Mouse (Mus musculus) hindbrain, embryonic 14.5 days (tissue): ENCODE measurements at regions not wholly inside any gene's neighbourhood (a gene's known extent, or its start where the extent isn't known, plus 50 kb on each side); places are given as distances from the start of the nearest gene placed in this dataset.

Source experiments
- ATAC-seq: fragments of 200-750 bp; cut with Nextera tagmentation; 2 replicates; pipeline ENCODE4 v1.8.0; 2017; ENCODE audit warnings: moderate number of reproducible peaks, mild to moderate bottlenecking, moderate TSS enrichment, moderate library complexity; ENCODE audit not compliant: low FRiP score
- DNase-seq: peaks from one replicate; pipeline ENCODE4 v3.0.0-alpha.2; 2015; ENCODE audit warnings: low spot score
- H3K27ac ChIP-seq: fragments of 300-500 bp; sonication (generic); 2 replicates; pipeline ENCODE4 v1.5.1; 2014; ENCODE audit warnings: mild to moderate bottlenecking, moderate library complexity
- H3K27me3 ChIP-seq: fragments of 300-500 bp; sonication (generic); 2 replicates; pipeline ENCODE4 v1.6.1; 2014; ENCODE audit warnings: mild to moderate bottlenecking, low read length, mixed read lengths; ENCODE audit not compliant: control insufficient read depth, insufficient read depth
- H3K36me3 ChIP-seq: fragments of 300-500 bp; sonication (generic); replicated peaks from 2 replicates; pipeline ENCODE4 v1.6.1; 2014; ENCODE audit not compliant: control insufficient read depth, insufficient read depth
- H3K4me1 ChIP-seq: fragments of 300-500 bp; sonication (generic); replicated peaks from 2 replicates; pipeline ENCODE4 v1.6.1; 2014; ENCODE audit warnings: antibody characterized with exemption, low read length, mixed read lengths; ENCODE audit not compliant: control insufficient read depth, insufficient read depth
- H3K4me2 ChIP-seq: fragments of 300-500 bp; sonication (generic); replicated peaks from 2 replicates; pipeline ENCODE4 v1.6.1; 2014; ENCODE audit warnings: mild to moderate bottlenecking, moderate library complexity
- H3K4me3 ChIP-seq: fragments of 300-500 bp; sonication (generic); replicated peaks from 2 replicates; pipeline ENCODE4 v1.5.1; 2014; ENCODE audit warnings: mild to moderate bottlenecking, low read length
- H3K9ac ChIP-seq: fragments of 300-500 bp; sonication (generic); 2 replicates; pipeline ENCODE4 v1.6.1; 2014
- H3K9me3 ChIP-seq: fragments of 300-500 bp; sonication (generic); 2 replicates; pipeline ENCODE4 v1.6.1; 2016; ENCODE audit warnings: low read length; ENCODE audit not compliant: control insufficient read depth
- WGBS: fragments of 180-500 bp; shearing (Covaris S2); extraction: QIAGEN DNeasy Blood & Tissue Kit; methylation state at CpG from one replicate; pipeline ENCODE4 v1.1.7; 2014; 5-methylcytosine and 5-hydroxymethylcytosine counted together

- H3K36me3 ChIP-seq, result no peaks in the 10 kb centered on the region
- DNase-seq (no peak), ATAC-seq (no peak)
- WGBS, result 95% methylated on average over 2 of the region's 2 CpGs
- H3K4me3 ChIP-seq, result no peak overlapping the region
- H3K9ac ChIP-seq, result no peak overlapping the region
- H3K4me1 ChIP-seq, result no peaks in the 10 kb centered on the region
- H3K4me2 ChIP-seq, result no peak overlapping the region
- no peaks in the 10 kb centered on the region for H3K9me3 ChIP-seq
- no peak overlapping the region for H3K27ac ChIP-seq
- no peaks in the 10 kb centered on the region for H3K27me3 ChIP-seq
Observed at GRCm38 (mm10) chr15:67417742-67418163, 917.0 kb upstream of the Lrrc6 start.

- Histone ChIP-seq H3K36me3 (no peaks in the 10 kb centered on the region), H3K4me1 (no peaks in the 10 kb centered on the region), H3K4me3 (no peak overlapping the region), H3K9ac (no peak overlapping the region), H3K27me3 (no peaks in the 10 kb centered on the region), H3K9me3 (no peaks in the 10 kb centered on the region), H3K4me2 (no peak overlapping the region), H3K27ac (no peak overlapping the region)
- DNase-seq (no peak), ATAC-seq (no peak)
- 84% methylated on average over 2 of the region's 2 CpGs for WGBS
Observed at GRCm38 (mm10) chr15:67415840-67416239, 915.1 kb upstream of the Lrrc6 start.

DNA sequence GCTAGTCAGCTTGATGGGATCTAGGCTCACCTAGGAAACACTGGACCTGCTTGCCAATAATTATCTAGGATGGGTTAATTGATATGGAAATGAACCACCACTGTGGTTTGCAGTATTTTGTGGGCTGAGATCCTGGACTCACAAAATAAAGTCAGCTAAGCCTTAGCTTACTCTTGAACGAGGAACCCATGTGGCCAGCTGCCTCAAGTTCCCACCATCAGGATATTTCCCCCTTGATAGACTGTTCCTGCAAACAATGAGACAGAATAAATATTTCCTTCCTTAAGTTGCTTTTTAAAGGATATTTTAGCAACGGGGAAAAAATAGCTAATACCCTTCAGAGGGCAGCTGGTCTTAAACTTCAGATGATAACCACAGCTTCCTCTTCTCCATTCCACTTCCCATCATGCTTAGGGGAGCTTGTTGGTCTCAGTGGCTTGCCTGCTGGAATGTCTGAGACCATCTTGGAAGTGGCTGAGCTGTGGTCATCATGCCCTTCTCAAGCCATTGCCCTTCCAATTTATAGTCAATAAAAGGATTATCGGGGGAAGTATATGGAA is 913.7 kb upstream of the Lrrc6 start:
- WGBS, result 90% methylated on average over 3 of the region's 3 CpGs
- no peak overlapping the region for H3K27ac ChIP-seq
- H3K36me3 ChIP-seq, result no peaks in the 10 kb centered on the region
- ATAC-seq (no peak), DNase-seq (no peak)
- H3K27me3 ChIP-seq, result no peaks in the 10 kb centered on the region
- H3K4me1 ChIP-seq, result no peaks in the 10 kb centered on the region
- H3K4me2 ChIP-seq, result no peak overlapping the region
- H3K4me3 ChIP-seq, result no peak overlapping the region
- no peaks in the 10 kb centered on the region for H3K9me3 ChIP-seq
- H3K9ac ChIP-seq, result no peak overlapping the region

GRCm38 (mm10) chr15:67413581-67413980 is 912.9 kb upstream of the Lrrc6 start:
- Histone ChIP-seq H3K9me3 (no peaks in the 10 kb centered on the region), H3K4me1 (no peaks in the 10 kb centered on the region), H3K27ac (no peak overlapping the region), H3K27me3 (no peaks in the 10 kb centered on the region), H3K9ac (no peak overlapping the region), H3K4me3 (no peak overlapping the region), H3K36me3 (no peaks in the 10 kb centered on the region), H3K4me2 (no peak overlapping the region)
- DNase-seq, result no peak
- ATAC-seq, result no peak
- 95% methylated on average over 3 of the region's 3 CpGs for WGBS

DNA sequence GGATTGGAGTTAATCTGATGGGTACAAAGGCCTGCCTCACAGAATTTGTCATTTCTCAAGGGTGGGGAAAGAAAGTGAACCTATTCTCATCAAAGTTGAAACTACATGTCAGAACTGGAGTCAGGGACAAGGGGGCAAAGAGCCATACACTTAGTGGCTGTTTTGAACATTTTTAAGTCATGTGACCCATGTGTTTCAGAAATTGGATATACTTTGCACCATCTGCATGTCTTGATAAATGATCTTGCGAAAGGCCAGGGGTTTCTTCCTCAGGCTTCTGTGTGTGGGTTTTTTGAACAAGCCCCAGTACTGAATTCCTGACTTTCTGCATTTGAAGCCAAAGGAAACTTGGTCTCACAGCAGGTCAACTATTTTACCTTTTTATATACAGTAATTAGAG is 911.7 kb upstream of the Lrrc6 start:
- H3K4me2 ChIP-seq, result no peak overlapping the region
- no peak overlapping the region for H3K9ac ChIP-seq
- no peaks in the 10 kb centered on the region for H3K9me3 ChIP-seq
- WGBS, result 100% methylated on average over 1 of the region's 1 CpGs
- DNase-seq, result no peak
- no peaks in the 10 kb centered on the region for H3K4me1 ChIP-seq
- H3K36me3 ChIP-seq, result no peaks in the 10 kb centered on the region
- no peaks in the 10 kb centered on the region for H3K27me3 ChIP-seq
- ATAC-seq, result no peak
- H3K27ac ChIP-seq, result no peak overlapping the region
- no peak overlapping the region for H3K4me3 ChIP-seq

- H3K4me1 ChIP-seq, result no peaks in the 10 kb centered on the region
Observed at GRCm38 (mm10) chr15:67411657-67412056, 910.9 kb upstream of the Lrrc6 start.

DNA sequence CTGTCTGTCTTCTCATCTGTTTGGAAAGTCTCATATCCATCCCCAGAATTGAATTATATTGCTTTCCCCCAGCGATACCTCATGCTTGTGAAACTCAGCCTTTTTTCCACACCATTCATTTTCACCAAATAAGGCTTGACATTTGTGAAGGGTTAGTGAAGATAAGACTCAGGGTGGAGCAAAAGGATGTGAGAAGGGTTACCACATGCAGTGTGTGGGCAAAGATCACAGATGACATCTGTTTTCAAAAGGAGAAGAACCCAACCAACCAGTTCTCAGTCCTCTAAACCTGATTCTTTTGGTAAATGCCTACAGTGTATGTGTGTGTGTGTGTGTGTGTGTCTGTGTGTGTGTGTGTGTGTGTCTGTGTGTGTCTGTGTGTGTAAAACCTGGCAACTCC is 909.3 kb upstream of the Lrrc6 start:
- Histone ChIP-seq H3K27me3 (no peaks in the 10 kb centered on the region), H3K4me2 (no peak overlapping the region), H3K9me3 (no peaks in the 10 kb centered on the region), H3K9ac (no peak overlapping the region), H3K4me1 (no peaks in the 10 kb centered on the region), H3K27ac (no peak overlapping the region), H3K4me3 (no peak overlapping the region), H3K36me3 (no peaks in the 10 kb centered on the region)
- 97% methylated on average over 1 of the region's 1 CpGs for WGBS
- no peak for ATAC-seq
- DNase-seq, result no peak

More at GRCm38 (mm10) chr15:67411657-67412056, 910.9 kb upstream of the Lrrc6 start:
- Histone ChIP-seq H3K9me3 (no peaks in the 10 kb centered on the region), H3K27me3 (no peaks in the 10 kb centered on the region), H3K4me3 (no peak overlapping the region), H3K9ac (no peak overlapping the region), H3K4me2 (no peak overlapping the region), H3K27ac (no peak overlapping the region), H3K36me3 (no peaks in the 10 kb centered on the region)
- 90% methylated on average over 2 of the region's 2 CpGs for WGBS
- no peak for ATAC-seq
- DNase-seq, result no peak

GRCm38 (mm10) chr15:67408871-67409559 is 908.3 kb upstream of the Lrrc6 start:
- Histone ChIP-seq H3K27ac (no peak overlapping the region), H3K36me3 (no peaks in the 10 kb centered on the region), H3K4me2 (no peak overlapping the region), H3K9ac (no peak overlapping the region), H3K27me3 (no peaks in the 10 kb centered on the region), H3K4me1 (no peaks in the 10 kb centered on the region), H3K9me3 (no peaks in the 10 kb centered on the region), H3K4me3 (no peak overlapping the region)
- WGBS, result 67% methylated on average over 9 of the region's 9 CpGs
- no peak for ATAC-seq
- DNase-seq, result no peak

- H3K27me3 ChIP-seq, result no peaks in the 10 kb centered on the region
- 70% methylated on average over 2 of the region's 2 CpGs for WGBS
- H3K36me3 ChIP-seq, result no peaks in the 10 kb centered on the region
- H3K27ac ChIP-seq, result no peak overlapping the region
- no peak overlapping the region for H3K4me3 ChIP-seq
- no peaks in the 10 kb centered on the region for H3K4me1 ChIP-seq
- no peak overlapping the region for H3K9ac ChIP-seq
- H3K9me3 ChIP-seq, result no peaks in the 10 kb centered on the region
- DNase-seq, result no peak
- H3K4me2 ChIP-seq, result no peak overlapping the region
- no peak for ATAC-seq
Observed at GRCm38 (mm10) chr15:67407244-67407643, 906.5 kb upstream of the Lrrc6 start.

DNA sequence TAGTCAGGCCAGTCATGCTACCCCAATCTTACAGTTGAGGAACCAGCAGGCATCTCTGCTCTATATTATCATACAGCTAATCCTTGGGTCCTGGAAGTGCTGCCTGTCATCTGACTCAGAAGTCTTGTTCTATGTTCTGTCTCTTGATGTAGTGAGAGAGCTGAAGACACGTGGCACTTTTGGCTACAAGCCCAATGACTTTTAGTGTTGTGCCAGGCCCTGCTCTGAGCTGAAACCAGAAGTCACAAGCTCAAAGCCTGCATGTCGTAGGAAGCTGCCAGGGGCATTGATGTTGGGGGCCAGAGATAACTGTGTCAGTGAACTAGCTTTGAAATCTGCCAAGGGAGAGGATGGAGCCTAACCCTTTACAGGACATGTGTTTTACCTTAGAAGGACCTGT is 904.8 kb upstream of the Lrrc6 start:
- no peaks in the 10 kb centered on the region for H3K9me3 ChIP-seq
- H3K4me2 ChIP-seq, result no peak overlapping the region
- 63% methylated on average over 2 of the region's 2 CpGs for WGBS
- DNase-seq, result no peak
- H3K9ac ChIP-seq, result no peak overlapping the region
- H3K27me3 ChIP-seq, result no peaks in the 10 kb centered on the region
- no peak overlapping the region for H3K4me3 ChIP-seq
- H3K27ac ChIP-seq, result no peak overlapping the region
- H3K4me1 ChIP-seq, result no peaks in the 10 kb centered on the region
- no peak for ATAC-seq
- no peaks in the 10 kb centered on the region for H3K36me3 ChIP-seq
